Mouse (Mus musculus) embryonic facial prominence, embryonic 12.5 days (tissue): ENCODE measurements at regions not wholly inside any gene's neighbourhood (a gene's known extent, or its start where the extent isn't known, plus 50 kb on each side); places are given as distances from the start of the nearest gene placed in this dataset.

Experiments used
- ATAC-seq: fragments of 200-750 bp; cut with Nextera tagmentation; 2 replicates; pipeline ENCODE4 v1.8.0; 2017; ENCODE audit not compliant: insufficient number of reproducible peaks, insufficient read depth, low FRiP score, low TSS enrichment
- H3K27ac ChIP-seq: fragments of 300-500 bp; sonication (generic); 2 replicates; pipeline ENCODE4 v1.5.1; 2016; ENCODE audit warnings: mild to moderate bottlenecking
- H3K27me3 ChIP-seq: fragments of 300-500 bp; sonication (generic); 2 replicates; pipeline ENCODE4 v1.6.1; 2016; ENCODE audit warnings: mild to moderate bottlenecking, moderate library complexity
- H3K36me3 ChIP-seq: fragments of 300-500 bp; sonication (generic); 2 replicates; pipeline ENCODE4 v1.6.1; 2016; ENCODE audit warnings: mild to moderate bottlenecking
- H3K4me1 ChIP-seq: fragments of 300-500 bp; sonication (generic); 2 replicates; pipeline ENCODE4 v1.6.1; 2016
- H3K4me2 ChIP-seq: fragments of 300-500 bp; sonication (generic); replicated peaks from 2 replicates; pipeline ENCODE4 v1.6.1; 2016; ENCODE audit warnings: mild to moderate bottlenecking, moderate library complexity
- H3K4me3 ChIP-seq: fragments of 300-500 bp; sonication (generic); 2 replicates; pipeline ENCODE4 v1.5.1; 2016; ENCODE audit warnings: mild to moderate bottlenecking
- H3K9ac ChIP-seq: fragments of 300-500 bp; sonication (generic); 2 replicates; pipeline ENCODE4 v1.6.1; 2016; ENCODE audit warnings: mild to moderate bottlenecking, moderate library complexity
- H3K9me3 ChIP-seq: fragments of 300-500 bp; sonication (generic); 2 replicates; pipeline ENCODE4 v1.6.1; 2016; ENCODE audit warnings: mild to moderate bottlenecking, moderate library complexity
- whole genome bisulfite sequencing: fragments of 180-500 bp; shearing (Covaris S2); methylation state at CpG from one replicate; pipeline ENCODE4 v1.1.7; 2016; 5-methylcytosine and 5-hydroxymethylcytosine counted together

DNA sequence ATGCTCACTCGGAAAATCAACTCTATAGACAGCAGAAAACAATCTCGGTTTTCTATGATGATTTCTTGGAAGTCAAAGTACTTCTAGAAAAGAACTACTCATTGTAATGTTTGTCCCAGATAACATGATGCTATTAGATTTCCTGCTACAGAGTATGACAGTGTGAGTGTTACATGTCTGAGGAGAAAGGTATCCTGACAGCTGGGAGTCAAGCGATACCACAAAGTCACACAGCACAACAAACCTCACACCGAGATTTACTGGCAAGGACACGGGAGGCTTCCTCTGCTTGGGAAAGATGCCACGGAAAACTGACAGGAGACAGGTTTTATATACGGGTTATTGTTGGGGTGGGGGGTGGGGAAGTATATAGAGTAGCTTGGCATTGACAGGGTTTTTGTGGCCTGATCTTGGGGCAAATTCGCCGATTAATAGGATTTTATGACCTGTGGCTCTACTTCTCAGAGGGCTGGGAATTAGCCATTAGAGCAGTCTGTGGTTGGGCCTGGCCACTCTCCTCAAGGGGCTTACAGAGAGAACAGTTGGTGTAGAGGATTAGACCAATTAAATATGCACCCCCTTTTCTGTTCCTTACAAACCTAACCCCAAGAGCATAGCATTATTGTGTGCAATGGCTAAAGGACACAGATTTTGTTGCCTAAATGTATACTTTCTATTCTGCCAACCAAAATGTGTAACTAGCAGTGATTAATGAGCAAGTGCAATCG is 209.2 kb upstream of the Sfrp2 start:
- peaks cover 8% of the 10 kb centered on the region; the same call in 1 of the 2 replicates for H3K4me1 ChIP-seq
- no peaks in the 10 kb centered on the region for H3K9me3 ChIP-seq
- no peaks in the 10 kb centered on the region for H3K27me3 ChIP-seq
- H3K27ac ChIP-seq = no peak overlapping the region
- no peak for ATAC-seq
- H3K4me2 ChIP-seq = no peak overlapping the region
- no peaks in the 10 kb centered on the region for H3K36me3 ChIP-seq
- no peak overlapping the region for H3K9ac ChIP-seq
- no peak overlapping the region for H3K4me3 ChIP-seq
- 88% methylated on average over 10 of the region's 10 CpGs for WGBS

DNA sequence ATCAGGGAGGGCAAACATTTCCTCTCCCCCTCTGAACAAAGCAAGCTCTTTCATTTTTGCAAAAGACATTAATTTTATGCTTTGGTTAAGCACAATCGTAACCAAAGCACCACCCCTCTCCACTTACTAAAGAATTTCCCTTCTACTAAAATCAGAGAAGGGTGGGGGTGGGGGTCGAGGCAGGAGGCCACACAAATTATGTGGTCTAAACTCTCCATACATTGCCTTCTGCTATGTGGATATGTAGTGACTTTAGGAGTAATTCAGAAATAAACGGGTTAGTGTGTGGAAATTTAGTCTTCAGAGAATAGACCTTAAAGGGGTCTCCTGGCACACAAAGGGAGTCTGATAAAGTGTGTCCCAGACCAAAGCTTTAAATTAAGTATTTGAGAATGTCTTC is 204.1 kb upstream of the Sfrp2 start:
- no peaks in the 10 kb centered on the region for H3K36me3 ChIP-seq
- no peak overlapping the region for H3K27ac ChIP-seq
- H3K9me3 ChIP-seq = no peaks in the 10 kb centered on the region
- H3K27me3 ChIP-seq = no peaks in the 10 kb centered on the region
- H3K9ac ChIP-seq = no peak overlapping the region
- WGBS = 37% methylated on average over 3 of the region's 3 CpGs
- no peak overlapping the region for H3K4me2 ChIP-seq
- ATAC-seq = no peak
- H3K4me3 ChIP-seq = no peak overlapping the region
- no peaks in the 10 kb centered on the region for H3K4me1 ChIP-seq

DNA sequence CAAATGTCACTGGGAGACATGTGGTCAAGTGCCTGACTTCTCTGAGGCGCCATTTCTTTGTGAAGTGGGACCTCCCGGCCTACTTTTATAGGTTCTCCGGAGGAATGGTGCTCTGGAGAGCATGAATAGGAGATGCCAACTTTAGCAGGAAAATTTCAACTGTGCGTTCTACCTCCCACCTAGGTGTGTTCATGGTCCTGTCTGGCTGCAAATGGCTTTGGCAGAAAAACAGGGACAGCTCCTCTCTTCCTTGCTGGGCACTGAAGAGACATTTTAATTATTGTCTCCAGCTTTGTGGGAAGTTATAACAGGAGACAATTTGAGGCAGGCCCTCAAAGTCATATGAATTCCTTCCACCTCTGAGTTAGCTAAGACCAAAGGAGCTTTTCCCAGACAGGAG is 190.6 kb upstream of the Sfrp2 start:
- H3K9me3 ChIP-seq = no peaks in the 10 kb centered on the region
- 88% methylated on average over 4 of the region's 4 CpGs for WGBS
- H3K4me3 ChIP-seq = no peak overlapping the region
- peaks cover under 1% of the 10 kb centered on the region; the same call in 1 of the 2 replicates for H3K4me1 ChIP-seq
- H3K4me2 ChIP-seq = no peak overlapping the region
- H3K9ac ChIP-seq = no peak overlapping the region
- no peaks in the 10 kb centered on the region for H3K27me3 ChIP-seq
- H3K27ac ChIP-seq = no peak overlapping the region
- ATAC-seq = no peak
- no peaks in the 10 kb centered on the region for H3K36me3 ChIP-seq

DNA sequence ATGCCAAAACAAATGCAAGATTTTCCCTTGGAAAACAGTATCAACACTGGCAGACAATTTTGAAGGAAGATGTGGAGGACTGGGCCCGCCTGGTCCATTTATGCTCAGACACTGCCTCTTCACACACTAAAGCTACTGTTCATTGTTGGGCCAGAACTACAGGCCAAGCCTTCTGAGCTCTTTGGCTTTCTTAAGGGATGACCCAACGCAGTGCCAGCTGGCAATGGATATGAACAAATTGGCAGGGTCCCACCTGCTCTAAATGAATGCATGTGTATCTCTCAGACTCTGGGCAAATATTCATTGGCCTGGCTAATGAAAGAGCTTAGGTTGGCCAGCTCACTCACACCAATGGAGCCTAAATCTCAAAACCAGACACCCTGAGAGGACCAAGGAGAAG is 190.0 kb upstream of the Sfrp2 start:
- Histone ChIP-seq H3K4me2 (no peak overlapping the region), H3K4me1 (peaks cover 6% of the 10 kb centered on the region; the same call in 1 of the 2 replicates), H3K9ac (no peak overlapping the region), H3K9me3 (no peaks in the 10 kb centered on the region), H3K27me3 (no peaks in the 10 kb centered on the region), H3K4me3 (no peak overlapping the region), H3K27ac (no peak overlapping the region), H3K36me3 (no peaks in the 10 kb centered on the region)
- ATAC-seq = no peak
- WGBS = 88% methylated on average over 2 of the region's 2 CpGs

DNA sequence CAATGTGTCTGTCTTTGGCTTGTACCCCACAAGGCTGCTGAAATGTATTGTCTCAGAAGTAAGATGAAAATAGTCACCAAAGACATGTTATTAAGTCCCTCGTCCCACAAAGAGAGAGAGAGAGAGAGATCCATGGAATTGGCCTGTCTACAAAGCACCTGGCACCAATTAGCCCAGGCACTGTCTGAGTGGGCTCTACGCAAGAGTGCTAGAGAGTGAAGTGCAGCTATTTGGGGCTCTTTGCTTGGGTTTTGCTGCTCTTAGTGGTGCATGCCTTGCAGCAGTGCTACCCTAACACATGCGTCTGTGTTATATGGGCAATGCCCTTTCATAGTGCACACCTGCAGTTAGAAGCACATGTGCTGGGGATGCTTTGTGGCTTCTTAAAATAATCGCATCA is 185.4 kb upstream of the Sfrp2 start:
- no peak for ATAC-seq
- Histone ChIP-seq H3K27me3 (no peaks in the 10 kb centered on the region), H3K9me3 (no peaks in the 10 kb centered on the region), H3K4me2 (no peak overlapping the region), H3K4me3 (no peak overlapping the region), H3K9ac (no peak overlapping the region), H3K27ac (no peak overlapping the region), H3K36me3 (no peaks in the 10 kb centered on the region), H3K4me1 (peaks cover 10% of the 10 kb centered on the region; the same call in 1 of the 2 replicates)
- WGBS = 36% methylated on average over 4 of the region's 4 CpGs

DNA sequence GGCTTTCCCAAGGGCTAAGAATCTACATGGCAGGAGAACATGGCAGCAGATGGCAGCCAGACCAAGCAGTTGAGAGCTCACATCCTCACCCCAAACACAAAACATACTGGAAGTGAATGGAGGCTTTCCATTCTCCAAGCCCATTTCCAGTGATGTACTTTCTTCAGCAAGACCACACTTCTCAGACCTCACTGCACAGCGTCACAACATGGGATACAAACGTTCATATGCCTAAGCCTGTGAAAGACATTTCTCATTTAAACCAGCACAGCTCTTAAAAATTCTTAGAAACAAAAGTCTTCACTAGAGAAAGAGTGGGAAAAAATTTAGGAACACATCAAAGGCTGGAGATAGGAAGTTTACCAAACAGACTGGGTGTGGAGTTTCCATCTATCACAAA is 183.9 kb upstream of the Sfrp2 start:
- H3K4me2 ChIP-seq = no peak overlapping the region
- H3K4me1 ChIP-seq = peaks cover 10% of the 10 kb centered on the region; the same call in 1 of the 2 replicates
- no peaks in the 10 kb centered on the region for H3K36me3 ChIP-seq
- ATAC-seq = no peak
- no peak overlapping the region for H3K4me3 ChIP-seq
- WGBS = 71% methylated on average over 2 of the region's 2 CpGs
- no peak overlapping the region for H3K9ac ChIP-seq
- H3K27me3 ChIP-seq = no peaks in the 10 kb centered on the region
- H3K27ac ChIP-seq = no peak overlapping the region
- H3K9me3 ChIP-seq = no peaks in the 10 kb centered on the region

DNA sequence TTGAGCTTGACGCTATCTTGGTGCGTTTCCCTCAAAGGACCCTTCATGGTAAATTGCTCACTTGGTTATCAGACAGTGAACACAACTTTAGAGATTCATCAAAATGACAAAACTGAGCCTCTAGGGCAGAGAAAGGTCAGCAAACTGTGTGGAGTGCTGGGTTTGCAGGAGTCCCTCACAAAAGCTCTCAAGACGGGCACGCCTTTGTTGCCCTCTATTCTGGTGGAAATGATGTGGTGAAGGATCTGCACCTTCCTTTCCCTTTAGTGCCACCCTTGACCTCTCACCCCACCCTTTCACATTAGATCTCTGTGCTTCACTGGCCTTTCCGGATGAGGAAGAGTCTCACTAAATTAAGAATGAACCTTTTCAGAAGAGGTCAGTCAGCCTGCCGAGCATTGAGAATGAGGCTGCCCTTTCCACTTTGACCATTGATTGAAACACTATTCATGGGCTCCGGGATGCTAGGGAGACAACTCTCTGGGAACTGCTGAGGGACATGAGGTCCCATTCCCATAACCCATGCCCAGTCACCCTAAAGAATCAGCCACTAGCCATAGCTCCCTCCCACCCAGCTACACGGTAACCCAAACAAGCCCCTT is 182.9 kb upstream of the Sfrp2 start:
- no peak overlapping the region for H3K4me2 ChIP-seq
- H3K27me3 ChIP-seq = no peaks in the 10 kb centered on the region
- no peak overlapping the region for H3K4me3 ChIP-seq
- no peaks in the 10 kb centered on the region for H3K9me3 ChIP-seq
- peaks cover 10% of the 10 kb centered on the region; the same call in 1 of the 2 replicates for H3K4me1 ChIP-seq
- no peak overlapping the region for H3K9ac ChIP-seq
- no peaks in the 10 kb centered on the region for H3K36me3 ChIP-seq
- no peak overlapping the region for H3K27ac ChIP-seq
- WGBS = 50% methylated on average over 8 of the region's 8 CpGs
- peak; percentile 70; the same call in 1 of the 2 replicates for ATAC-seq

DNA sequence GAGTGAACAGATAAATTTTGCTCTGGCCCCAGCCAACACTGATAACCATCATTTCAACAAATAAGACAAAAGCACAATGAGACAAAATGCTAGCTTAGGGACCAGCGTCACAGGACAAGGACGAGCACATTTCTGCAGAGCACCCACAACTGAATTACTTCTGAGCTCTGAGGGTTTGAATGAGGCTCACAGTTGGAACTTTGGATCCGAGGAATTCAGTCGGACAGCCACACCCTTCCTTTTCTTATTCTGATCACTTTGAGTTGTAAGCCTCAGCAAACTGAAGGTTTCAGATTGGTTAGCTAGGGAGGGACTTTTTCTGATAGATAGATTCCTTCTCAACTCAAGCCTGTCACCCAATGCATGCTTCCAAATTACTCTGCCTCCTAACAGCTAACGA is 180.0 kb upstream of the Sfrp2 start:
- H3K4me2 ChIP-seq = no peak overlapping the region
- 78% methylated on average over 5 of the region's 5 CpGs for WGBS
- H3K27me3 ChIP-seq = no peaks in the 10 kb centered on the region
- H3K36me3 ChIP-seq = no peaks in the 10 kb centered on the region
- no peak for ATAC-seq
- no peak overlapping the region for H3K27ac ChIP-seq
- no peaks in the 10 kb centered on the region for H3K9me3 ChIP-seq
- no peak overlapping the region for H3K4me3 ChIP-seq
- H3K4me1 ChIP-seq = peaks cover 3% of the 10 kb centered on the region; the same call in 1 of the 2 replicates
- no peak overlapping the region for H3K9ac ChIP-seq

DNA sequence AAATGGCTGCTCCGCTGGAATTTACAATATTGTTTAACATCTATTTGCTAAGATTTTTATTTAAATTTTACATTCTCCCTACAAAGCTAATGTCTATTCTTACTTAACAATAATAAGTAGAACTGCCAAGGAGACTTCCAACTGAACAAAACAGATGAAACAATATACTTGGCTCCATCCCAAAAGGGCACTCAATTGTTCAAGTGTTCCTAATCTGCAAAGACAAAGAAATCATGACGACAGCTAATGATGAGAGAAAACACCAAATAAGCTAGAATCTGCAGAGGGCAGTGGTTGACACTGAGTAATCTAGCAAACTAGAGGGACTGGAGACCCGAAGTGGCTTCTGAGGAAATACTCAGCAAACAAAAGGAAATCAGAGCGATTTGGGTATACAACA is 179.6 kb upstream of the Sfrp2 start:
- 76% methylated on average over 4 of the region's 4 CpGs for WGBS
- no peak for ATAC-seq
- H3K9ac ChIP-seq = no peak overlapping the region
- H3K36me3 ChIP-seq = no peaks in the 10 kb centered on the region
- no peaks in the 10 kb centered on the region for H3K27me3 ChIP-seq
- no peak overlapping the region for H3K4me2 ChIP-seq
- no peaks in the 10 kb centered on the region for H3K9me3 ChIP-seq
- H3K4me3 ChIP-seq = no peak overlapping the region
- no peak overlapping the region for H3K27ac ChIP-seq
- peaks cover under 1% of the 10 kb centered on the region; the same call in 1 of the 2 replicates for H3K4me1 ChIP-seq

DNA sequence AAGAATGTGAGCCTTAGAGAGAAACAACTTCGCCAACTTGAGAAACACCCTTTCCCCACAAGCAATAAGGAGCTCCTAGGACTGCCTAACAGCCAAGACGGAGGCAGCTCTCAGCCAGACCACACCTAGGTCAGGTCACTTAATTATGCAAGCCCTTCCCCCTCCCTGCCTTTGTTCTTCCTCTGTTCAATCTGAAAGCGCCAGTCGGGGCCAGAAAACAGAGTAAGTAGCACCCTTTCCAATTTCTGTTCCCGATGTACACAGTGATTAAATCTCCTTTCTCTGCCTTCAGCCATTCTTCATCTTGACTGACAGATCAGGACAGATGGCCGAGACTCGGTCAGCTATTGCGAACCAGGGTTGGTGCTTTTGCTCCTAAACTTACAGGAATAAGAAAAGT is 177.0 kb upstream of the Sfrp2 start:
- Histone ChIP-seq H3K36me3 (no peaks in the 10 kb centered on the region), H3K4me2 (no peak overlapping the region), H3K9ac (no peak overlapping the region), H3K4me1 (no peaks in the 10 kb centered on the region), H3K9me3 (no peaks in the 10 kb centered on the region), H3K27me3 (no peaks in the 10 kb centered on the region), H3K4me3 (no peak overlapping the region), H3K27ac (no peak overlapping the region)
- WGBS = 38% methylated on average over 8 of the region's 8 CpGs
- no peak for ATAC-seq

DNA sequence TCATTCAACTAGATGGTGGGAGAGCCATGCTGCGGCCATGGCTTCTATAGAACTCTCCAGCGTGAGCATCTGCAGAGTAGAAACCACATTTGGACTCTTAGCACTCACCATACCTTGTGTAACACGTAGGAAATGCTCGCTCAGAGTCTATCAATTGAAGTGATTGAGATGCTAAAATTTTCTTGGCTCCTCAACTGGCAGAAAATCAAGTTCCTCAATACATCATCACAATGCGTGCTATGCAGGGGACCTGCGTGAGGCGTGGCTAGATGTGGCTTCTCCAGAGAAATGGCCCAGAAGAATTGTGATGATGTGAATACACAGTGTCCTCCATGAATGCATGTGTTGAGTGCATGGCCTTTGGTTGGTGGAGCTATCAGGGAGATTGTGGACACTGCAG is 174.9 kb upstream of the Sfrp2 start:
- H3K36me3 ChIP-seq = no peaks in the 10 kb centered on the region
- no peak overlapping the region for H3K9ac ChIP-seq
- H3K9me3 ChIP-seq = no peaks in the 10 kb centered on the region
- no peak overlapping the region for H3K4me2 ChIP-seq
- no peak overlapping the region for H3K4me3 ChIP-seq
- no peaks in the 10 kb centered on the region for H3K27me3 ChIP-seq
- no peak for ATAC-seq
- 93% methylated on average over 7 of the region's 7 CpGs for WGBS
- no peak overlapping the region for H3K27ac ChIP-seq
- H3K4me1 ChIP-seq = no peaks in the 10 kb centered on the region

DNA sequence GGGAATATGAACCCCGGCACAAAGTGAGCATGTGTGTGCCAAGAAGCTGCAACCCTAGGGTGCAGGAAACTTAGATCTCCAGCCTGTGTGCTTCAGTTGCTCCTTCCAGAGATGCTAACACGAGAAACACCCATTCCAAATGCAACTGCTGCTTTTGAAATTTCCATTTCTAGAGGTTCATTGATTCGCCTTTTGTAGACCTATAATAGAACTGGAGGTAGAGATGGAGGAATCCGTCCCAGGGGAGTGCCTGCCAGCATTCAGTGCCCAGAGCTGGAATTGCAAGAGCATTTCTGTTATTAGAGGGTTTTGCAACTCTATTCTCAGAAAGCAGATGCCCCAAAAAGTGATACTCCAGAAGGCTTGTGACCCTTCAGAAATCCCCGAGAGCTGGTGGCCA is 172.8 kb upstream of the Sfrp2 start:
- Histone ChIP-seq H3K4me3 (no peak overlapping the region), H3K4me1 (no peaks in the 10 kb centered on the region), H3K36me3 (no peaks in the 10 kb centered on the region), H3K27ac (no peak overlapping the region), H3K4me2 (no peak overlapping the region), H3K27me3 (no peaks in the 10 kb centered on the region), H3K9ac (no peak overlapping the region), H3K9me3 (no peaks in the 10 kb centered on the region)
- WGBS = 85% methylated on average over 5 of the region's 5 CpGs
- no peak for ATAC-seq
